Mouse (Mus musculus) heart, adult 8-10 months (tissue): ENCODE data around the gene Nol9. TPM values are rescaled to one million over a fixed set of nuclear protein-coding genes. Genes with fewer than 3 reads are reported as not detected.
A peak's percentile ranks its signal among the peaks of the same experiment; 100 is the strongest.

Experiments used
- DNase-seq: peaks from one replicate; pipeline ENCODE4 v3.0.0; 2022; ENCODE audit warnings: low spot score
- total RNA-seq, 4 experiments: library from RNA; stranded (reverse); gene quantifications; 2 replicates each; pipeline ENCODE4 v1.2.4; 2022

Nol9 gene
- total RNA-seq = 10 to 100 TPM in 1 of 4 experiments, 1 to 10 TPM in 3; 8.3 to 10.0 (median 9.4) TPM

DNA sequence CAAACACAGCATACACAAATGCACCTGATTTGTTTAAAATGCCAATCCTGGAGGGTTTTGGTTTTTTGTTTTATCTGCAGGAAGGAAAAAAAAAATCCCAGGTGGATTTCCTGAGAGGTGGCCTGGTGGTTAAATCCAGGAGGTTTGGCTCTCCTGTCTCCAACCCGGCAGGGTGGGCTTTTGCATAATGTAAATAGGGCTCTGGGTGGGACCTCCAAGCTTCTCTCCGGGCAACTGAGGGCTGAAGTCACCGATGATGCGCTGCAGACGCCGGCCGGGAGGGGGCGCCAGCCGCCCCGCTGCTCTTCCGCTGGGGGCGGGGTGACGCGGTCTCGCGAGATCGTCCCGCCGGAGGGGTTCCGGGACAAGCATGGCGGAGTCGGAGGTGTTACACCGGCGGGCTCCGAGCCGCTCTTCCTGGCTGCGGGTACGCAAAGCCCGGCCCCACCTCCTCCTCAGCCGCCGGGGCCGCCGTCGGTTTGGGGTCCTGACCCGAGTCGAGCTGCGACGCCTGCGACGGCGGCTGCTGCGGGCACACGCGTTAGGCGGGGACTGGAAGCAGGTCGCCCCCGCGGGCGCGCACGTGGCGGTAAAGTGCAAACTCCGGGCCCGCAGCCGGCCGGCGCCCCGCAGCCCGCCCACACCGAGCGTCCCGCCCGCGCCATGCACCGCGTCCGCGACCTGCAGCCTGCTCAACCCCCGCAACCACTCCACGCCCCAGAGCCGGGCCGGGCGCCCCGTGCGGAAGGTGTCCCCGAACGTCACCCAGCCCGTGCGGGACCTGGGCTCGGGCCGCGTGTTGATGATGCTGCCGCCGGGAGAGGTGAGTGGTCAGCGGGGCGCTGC lies at the start of gene Nol9:
TSS of gene Nol9 (plus strand) at position 337 of the 846 bp plus-strand sequence.
- peak; percentile 85 for DNase-seq

DNA sequence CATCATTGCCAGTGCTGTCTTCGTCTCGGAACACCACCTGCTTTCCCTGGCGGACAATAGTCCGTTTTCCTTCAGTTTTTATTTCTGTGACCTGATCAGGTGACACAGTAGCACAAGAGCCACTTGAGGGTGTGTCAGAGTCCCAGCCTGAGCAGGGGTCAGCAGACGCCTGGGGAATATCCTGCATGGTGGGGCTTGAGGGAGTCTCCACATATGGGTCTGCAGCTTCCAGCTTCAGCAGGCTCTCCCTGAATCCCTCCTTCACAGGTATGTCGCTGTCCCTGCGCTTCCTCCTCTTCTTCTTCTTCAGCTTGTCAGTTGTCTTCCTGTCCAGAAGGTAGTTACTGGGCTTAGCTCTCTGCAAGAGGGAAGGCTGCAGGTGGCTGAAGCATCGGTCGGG lies 47.0 kb upstream of the Nol9 start:
- DNase-seq = no peak

DNA sequence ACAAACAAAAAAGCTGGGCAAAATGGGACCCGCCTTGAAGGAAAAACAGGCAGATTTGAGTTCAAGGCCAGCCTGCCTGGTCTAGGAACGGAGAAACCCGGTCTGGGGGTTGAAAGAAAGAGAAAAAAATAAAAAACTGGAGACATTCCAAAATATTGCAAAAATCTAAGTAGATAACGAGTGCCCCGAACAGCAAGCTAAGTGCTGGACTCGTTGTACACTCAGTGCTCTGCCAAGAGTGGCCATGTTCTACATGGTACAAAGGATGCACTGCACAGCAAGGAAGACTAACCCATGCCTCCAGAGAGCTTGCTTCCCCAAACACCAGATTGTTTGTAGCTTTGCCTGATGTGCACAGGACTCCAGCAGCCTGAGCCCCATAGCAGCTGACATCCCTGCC lies 46.1 kb upstream of the Nol9 start:
- no peak for DNase-seq

- DNase-seq = no peak
Observed at GRCm38 (mm10) chr4:151994228-151995171, 44.6 kb upstream of the Nol9 start.

DNA sequence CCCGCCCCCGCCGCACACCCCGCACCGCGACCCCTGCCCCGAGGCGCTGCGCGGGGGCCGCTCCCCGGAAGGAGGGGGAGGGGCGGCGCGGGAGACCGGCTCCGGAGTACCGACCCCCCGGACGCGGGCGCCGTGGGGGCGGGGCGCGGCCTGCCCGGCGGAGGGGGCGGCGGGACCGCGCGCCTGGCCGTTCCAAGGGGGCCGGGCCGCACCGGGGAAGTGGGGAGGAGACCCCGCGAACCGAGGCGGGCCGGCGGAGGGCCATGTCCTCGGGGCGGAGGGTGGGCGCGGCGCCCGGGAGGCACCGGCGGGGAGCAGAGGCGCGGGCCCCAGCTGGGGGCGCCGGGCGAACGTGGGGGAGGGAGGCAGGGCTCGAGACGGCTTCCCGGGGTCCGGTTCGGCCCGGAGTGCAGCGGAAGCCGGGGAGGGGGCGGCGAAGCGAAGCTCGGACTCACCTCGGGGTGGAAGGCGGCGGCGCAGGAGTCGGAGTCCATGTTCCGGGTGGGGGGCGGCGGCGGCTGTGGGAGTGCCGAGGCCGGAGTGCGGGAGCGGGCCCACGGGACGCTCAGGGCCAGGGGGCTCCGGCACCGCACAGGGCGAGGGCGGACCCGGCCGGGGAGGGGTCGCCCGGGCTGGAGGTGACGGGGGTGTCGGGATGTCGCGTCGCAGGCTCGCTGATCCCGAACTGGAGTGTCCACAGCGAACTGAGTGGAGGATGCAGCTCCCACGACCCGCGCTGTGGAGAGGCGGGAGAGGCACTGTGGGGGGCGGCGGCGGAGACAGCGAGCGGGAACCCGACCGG lies 43.5 kb upstream of the Nol9 start:
- no peak for DNase-seq

DNA sequence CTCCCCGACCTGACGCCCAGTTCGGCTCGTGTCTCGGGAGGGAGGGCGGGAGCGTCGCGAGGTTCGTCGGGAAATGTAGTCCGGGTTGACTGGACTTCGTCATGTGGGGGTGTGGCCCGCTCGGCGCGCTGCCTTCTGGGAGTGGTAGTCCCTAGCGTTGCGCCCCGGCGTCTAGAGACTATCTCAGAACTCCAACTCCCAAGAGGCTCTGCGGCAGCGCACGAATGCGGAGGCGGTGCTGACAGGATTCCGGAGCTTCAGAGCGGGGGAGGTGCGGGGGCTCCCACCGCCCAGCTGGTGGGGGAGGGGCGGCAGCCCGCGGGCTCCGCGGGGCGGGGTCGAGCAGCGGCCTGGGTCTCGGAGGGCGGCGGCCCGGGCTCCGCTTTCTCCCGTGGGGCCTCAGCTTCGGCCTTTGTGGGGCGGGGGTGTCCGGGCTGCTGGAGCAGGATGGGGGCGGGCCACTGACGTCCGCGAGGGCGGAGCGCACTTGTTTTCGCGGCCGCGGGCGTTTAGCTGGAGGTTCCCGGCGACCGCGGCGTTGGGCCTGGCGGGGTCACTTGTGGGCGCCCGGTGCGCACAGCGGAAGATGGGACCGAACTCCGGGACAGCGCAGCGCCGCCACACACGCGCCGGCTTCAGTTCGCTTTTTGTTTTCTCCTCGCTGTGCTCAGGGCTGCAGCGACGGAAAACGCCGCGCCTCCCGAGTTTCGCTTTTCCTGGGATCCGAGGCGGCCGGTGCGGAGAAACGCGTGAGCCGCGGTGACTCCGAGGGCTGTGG lies 42.8 kb upstream of the Nol9 start, which contains the start of gene Phf13:
TSS of gene Phf13 (minus strand) at position 86 of the 778 bp plus-strand sequence.
- peak; percentile 98 for DNase-seq

GRCm38 (mm10) chr4:151996951-151997222 lies 42.2 kb upstream of the Nol9 start:
- DNase-seq = no peak

DNA sequence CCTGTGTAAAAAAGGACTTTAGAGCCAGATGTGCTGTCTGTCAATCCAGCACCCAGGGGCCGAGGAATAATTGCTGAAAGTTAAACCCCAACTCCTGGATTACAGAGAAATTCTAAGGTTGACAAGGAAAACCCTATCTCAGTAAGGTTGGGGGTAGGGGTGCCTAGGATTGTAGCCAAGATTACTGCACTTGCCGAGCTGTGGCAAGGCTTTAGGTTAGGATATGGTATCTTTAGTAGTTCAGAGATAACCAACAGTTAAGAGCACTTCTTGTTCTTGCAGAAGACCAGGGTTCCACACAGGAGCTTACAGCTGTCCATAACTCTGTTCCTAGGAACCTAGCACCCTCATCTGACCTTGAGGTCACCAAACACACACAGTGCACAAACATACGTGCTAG lies 41.4 kb upstream of the Nol9 start:
- no peak for DNase-seq

DNA sequence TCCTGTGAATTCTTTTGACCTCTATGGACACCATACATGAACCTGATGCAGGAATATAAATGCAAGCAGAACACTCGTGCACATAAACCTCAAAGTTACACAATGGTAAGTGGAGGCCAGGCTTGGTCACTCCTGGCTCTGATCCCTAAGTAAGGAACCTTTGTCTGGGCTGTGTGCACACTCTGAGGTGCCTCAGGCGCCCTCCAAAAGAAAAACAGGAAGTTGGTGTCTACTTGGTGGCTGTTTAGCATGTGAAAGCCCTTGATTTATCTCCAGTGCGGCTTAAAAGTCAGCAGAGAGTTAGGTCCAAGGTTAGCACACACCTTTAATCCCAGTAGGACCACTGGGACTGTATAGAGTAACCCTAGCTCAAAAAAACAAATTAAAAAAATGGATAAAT lies 39.6 kb upstream of the Nol9 start:
- no peak for DNase-seq

- DNase-seq = no peak
Observed at GRCm38 (mm10) chr4:152000906-152001305, 38.2 kb upstream of the Nol9 start.

DNA sequence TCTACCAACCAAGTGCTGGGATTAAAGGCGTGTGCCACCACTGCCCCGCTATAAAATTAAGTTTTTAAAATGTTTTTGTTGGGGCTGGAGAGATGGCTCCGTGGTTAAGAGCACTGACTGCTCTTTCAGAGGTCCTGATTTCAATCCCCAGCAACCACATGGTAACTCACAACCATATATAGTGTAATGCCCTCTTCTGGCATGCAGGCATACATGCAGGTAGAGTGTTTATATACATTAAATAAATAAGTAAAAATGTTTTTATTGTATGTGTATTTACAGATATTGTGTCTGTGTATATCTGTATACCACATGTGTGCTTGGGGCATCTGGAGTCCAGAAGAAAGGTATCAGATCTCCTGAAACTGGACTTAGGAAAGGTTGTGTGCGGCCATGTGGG lies 37.8 kb upstream of the Nol9 start:
- no peak for DNase-seq

DNA sequence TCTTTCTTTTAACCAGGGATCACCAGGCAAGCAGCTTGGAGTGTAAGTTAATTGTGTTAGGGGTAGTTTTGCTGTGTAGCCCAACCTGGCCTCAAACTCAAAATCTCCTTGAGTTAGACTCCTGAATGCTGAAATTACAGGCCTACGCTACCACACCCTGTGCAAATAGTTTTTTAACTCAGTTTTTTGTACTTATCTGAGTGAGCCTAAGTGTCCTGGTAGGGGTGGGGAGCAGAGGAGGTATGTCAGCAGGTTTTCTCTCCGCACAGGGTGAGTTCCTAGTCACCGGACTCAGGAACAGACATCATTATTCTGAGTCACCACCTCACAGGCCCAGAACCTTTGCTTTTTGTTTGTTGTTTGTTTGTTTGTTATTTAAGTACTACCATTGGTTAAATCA lies 37.1 kb upstream of the Nol9 start:
- DNase-seq = no peak

DNA sequence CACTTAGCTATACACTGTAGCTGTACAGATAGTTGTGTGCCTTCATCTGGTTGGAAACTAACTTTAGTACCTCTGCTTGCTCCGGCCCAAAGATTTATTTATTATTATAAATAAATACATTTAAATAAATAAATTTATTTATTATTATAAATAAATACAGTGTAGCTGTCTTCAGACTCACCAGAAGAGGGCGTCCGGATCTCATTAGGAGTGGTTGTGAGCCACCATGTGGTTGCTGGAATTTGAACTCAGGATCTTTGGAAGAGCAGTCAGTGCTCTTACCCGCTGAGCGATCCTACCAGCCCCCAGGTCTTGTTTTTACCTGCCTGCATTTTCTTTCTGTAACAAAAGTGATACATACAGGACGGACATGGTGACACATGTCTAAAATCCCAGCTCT lies 33.0 kb upstream of the Nol9 start:
- DNase-seq = no peak

DNA sequence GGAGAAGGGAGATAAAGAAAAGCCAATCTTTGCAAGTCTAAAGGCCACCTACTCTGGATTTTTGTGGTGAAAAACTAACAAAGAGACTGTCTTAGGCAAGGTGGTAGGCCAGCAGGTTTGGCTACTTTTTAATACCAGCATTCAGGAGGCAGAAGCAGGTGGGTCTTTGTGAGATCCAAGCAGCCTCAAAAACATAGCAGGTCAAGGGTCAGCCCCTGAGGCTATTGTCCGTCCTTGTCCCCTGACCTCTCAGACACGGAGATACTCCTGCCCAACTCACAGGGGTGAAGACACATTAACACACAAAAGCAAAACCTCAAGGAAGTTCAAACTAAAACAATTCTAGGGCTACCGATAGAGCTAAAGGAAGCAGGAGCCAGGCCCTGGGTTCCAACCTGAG lies 32.3 kb upstream of the Nol9 start:
- no peak for DNase-seq

DNA sequence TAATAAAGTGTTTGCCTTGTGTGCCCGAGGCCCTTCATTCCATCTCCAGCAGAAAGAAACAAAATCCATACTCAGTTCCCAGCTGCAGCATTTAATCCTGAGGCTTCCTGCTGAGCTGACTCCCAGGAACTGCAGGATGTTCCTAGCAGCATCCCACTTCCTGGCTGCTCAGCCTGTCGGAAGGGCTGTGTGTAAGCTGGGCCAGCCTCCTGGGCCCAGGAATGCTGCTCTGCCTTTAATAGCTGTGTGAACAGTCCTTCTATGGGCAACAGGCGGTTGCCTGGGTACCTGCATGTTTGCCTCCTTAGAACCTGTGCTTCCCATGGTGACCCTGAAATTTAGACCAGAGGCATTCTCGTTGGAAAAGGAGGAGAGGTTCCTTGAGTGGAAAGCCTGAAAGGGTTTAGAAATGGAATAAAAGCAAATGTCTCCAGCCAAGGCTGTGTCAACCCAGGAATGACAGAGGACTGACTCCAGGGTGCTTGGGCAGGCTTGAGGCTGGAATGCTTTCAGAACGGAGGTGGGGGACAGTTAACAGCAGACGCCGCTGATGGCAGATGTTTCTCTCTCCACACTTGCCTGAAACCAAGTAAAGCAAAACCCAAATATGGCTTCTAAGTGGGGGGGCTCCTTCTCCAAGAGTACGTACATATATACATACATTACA lies 31.5 kb upstream of the Nol9 start:
- DNase-seq = no peak

DNA sequence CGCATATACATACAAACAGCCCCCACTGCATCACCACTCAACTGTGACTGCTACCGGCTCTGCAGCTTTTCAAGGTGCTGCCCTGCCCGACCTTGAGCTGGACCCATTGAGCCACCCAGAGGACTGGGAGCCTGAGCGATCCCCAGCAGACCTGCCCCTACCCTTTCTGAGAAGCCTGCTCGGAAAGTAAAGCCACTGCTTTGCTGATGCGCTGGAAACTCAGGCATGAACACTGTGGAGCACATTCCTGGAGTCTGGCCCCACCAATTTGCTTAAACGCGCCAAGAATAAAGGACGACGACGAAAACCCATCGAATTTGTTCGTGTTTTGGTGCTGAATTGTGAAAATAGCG lies 31.0 kb upstream of the Nol9 start:
- no peak for DNase-seq

DNA sequence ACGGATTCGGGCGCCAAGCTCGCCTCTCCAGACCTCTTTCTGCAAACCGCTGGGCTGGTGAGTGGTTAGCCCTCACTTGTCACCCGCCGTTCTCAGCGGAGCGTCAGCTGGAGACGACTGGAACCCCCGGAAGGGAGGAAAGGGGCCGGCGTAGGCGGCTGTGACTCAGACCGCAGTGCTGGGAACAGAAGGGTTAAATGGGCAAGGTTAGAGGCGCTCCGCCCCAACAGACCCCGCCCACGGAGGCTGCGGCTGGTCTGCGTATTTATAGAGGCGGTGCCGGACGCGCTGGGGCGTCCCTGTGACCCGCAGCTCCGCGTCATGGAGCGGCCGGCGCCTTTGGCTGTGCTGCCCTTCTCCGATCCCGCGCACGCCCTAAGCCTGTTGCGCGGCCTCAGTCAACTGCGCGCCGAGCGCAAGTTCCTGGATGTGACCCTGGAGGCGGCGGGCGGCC lies 30.5 kb upstream of the Nol9 start, which contains the start of gene Klhl21:
TSS of gene Klhl21 (plus strand) at position 182 of the 454 bp plus-strand sequence.
- DNase-seq = peak; percentile 94

DNA sequence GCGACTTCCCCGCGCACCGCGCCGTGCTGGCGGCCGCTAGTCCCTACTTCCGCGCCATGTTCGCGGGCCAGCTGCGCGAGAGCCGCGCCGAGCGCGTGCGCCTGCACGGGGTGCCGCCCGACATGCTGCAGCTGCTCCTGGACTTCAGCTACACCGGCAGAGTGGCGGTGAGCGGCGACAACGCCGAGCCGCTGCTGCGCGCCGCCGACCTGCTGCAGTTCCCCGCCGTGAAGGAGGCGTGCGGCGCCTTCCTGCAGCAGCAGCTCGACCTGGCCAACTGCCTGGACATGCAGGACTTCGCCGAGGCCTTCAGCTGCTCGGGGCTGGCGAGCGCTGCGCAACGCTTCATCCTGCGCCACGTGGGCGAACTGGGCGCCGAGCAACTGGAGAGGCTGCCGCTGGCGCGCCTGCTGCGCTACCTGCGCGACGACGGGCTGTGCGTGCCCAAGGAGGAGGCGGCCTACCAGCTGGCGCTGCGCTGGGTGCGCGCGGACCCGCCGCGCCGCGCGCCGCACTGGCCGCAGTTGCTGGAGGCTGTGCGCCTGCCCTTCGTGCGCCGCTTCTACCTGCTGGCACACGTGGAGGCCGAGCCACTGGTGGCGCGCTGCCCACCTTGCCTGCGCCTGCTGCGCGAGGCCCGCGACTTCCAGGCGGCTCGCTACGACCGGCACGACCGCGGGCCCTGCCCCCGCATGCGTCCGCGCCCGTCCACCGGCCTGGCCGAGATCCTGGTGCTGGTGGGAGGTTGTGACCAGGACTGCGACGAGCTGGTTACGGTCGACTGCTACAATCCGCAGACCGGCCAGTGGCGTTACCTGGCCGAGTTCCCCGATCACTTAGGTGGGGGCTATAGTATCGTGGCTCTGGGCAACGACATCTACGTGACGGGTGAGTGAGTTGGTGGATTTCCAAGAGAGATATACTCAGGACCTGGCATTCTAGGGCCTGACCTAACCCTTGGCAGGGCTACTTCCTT lies 29.8 kb upstream of the Nol9 start:
- peak; percentile 49 for DNase-seq

GRCm38 (mm10) chr4:152010091-152010706 lies 28.9 kb upstream of the Nol9 start:
- DNase-seq = peak; percentile 63
